Mouse (Mus musculus): ENCODE results near the gene Mocs1.
"Not testable (repeated sequence)": the region's sequence is repeated elsewhere in the genome, so short reads cannot be mapped to it uniquely, and the experiment has no call there.

Gene Mocs1

GRCm38 (mm10) chr17:49432071-49432711 is 4.0 kb downstream of the Mocs1 start:
- no peak for DNase-seq (ENCODE audit: low read depth, low spot score)

DNA sequence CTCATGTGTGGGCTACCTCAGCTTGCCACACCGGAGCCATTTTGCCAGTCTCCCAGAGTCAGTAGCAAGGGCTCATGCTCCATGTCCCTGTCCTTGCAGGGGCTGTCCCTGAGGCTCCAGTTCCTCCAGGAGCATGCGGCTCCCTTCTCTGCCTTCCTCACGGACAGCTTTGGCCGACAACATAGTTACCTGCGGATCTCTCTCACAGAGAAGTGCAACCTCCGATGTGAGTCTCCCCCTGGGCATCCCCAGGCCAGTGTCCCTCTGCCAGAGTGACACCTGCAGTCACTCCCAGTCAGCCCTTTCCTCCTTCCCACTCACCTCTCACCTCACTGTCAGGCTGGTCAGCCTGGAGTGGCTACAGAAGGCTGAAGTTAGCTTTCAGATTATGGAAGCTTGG is 4.9 kb downstream of the Mocs1 start:
- no peak for DNase-seq (ENCODE audit: low read depth, low spot score)

DNA sequence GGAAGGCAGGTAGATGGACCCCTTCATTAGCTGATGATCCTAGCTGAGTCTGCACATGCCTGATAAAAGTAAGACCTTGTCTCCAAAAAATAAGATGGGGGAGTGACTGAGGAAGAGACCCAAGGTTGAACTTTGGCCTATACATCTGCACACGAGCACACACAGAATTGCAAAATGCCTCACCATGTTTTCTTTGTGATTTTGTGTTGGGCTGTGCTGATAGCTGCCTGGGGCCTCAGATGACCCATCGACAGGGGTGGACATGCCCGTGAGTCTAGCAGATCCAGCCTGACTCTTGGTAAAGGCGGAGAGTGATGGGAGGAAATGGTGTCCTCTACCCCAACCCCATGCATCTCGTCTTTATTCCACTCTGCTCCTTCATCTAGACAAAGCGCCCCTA is 6.1 kb downstream of the Mocs1 start:
- no peak for DNase-seq (ENCODE audit: low read depth, low spot score)

- DNase-seq (ENCODE audit: low read depth, low spot score), result no peak
Measured at GRCm38 (mm10) chr17:49435081-49435480, 6.9 kb downstream of the Mocs1 start.

DNA sequence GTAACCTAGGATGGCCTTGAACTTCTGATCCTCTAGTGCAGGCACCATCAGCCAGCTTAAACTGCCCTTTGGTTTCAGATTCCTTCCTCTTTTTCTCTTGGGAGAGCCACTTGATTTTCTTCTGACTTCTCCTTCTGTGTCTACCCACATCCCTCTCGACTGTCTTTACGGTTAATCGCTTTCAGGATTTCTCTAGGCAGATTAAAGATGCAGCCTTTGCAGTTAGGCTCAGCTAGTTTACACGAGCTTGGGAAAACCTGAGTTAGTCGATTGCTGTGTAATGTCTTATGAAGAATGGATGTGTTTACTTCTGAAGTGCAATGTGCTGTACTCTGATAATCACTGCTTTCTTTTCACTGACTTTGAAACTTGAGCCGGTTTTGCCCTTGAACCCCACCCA is 8.5 kb downstream of the Mocs1 start:
- no peak for DNase-seq (ENCODE audit: low read depth, low spot score)

DNA sequence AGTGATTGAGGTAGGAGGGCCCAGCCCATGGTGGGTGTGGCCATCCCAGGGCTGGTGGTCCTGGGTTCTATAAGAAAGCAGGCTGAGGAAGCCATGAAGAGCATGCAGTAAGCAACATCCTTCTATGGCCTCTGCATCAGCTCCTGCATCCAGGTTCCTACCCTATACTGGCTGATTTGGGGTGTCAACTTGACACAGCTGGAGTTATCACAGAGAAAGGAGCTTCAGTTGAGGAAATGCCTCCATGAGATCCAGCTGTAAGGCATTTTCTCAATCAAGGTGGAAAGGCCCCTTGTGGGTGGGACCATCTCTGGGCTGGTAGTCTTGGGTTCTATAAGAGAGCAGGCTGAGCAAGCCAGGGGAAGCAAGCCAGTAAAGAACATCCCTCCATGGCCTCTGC is 9.1 kb downstream of the Mocs1 start:
- not testable (repeated sequence) for DNase-seq (ENCODE audit: low read depth, low spot score)

GRCm38 (mm10) chr17:49438822-49439574 is 10.8 kb downstream of the Mocs1 start:
- DNase-seq (ENCODE audit: low read depth, low spot score), result no peak

GRCm38 (mm10) chr17:49439706-49440105 is 11.5 kb downstream of the Mocs1 start:
- no peak for DNase-seq (ENCODE audit: low read depth, low spot score)

DNA sequence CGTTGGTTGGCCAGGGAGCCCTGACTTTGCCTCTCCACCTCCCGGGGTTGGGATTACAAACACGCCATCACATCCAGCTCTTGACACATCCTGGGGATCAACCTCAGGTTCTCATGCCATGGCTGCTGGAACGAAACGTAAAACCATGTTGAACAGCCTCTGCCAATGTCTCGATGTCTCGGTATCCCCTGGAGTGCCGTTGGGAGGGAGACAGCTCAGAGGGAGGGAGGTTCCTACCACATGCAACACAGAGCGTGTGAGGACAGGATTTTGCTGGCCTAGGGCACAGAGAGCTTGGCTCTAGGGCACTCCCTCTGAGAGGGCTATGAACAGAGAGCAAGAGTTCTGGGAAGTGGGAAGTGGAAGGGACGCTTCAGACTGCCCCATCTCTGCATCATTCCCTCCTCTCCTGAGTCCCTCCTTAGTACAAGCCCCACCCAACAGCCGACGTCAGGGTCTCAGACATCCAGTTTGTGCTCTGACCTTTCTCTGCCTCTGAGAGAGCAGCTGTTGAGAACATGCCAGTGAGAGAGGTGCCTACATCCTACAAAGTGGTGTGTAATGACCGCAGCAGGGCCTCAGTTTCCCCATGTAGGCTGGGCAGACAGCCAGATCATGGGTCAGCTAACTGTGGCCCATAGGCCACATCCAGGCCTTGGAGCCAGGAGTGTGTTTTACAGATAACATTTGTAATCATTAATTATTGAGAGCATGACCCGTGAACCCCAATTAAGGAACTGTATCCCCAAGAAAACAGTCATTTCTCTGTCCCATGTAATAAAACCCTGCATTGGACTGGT is 12.4 kb downstream of the Mocs1 start:
- no peak for DNase-seq (ENCODE audit: low read depth, low spot score)

DNA sequence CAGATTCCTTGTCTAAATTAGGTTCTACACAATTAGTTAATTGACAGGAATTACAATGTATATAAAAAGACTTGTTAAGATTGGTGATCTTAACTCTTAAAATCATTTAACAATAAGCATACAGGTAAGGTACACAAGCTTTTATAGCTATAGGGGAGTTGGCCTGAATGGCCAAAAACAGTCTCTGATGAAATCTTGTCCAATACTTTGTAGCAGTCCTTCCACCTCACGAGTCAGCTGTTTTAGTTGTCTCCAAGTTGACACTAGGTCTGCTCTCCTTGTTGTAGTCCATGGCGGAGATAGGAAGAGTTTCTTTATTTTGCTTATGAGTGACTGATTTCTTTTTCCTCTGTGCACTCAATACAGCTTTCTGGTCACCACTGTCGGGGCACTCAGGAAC is 14.7 kb downstream of the Mocs1 start:
- DNase-seq (ENCODE audit: low read depth, low spot score), result not testable (repeated sequence)

- no peak for DNase-seq (ENCODE audit: low read depth, low spot score)
Measured at GRCm38 (mm10) chr17:49448570-49449229, 20.5 kb downstream of the Mocs1 start.

DNA sequence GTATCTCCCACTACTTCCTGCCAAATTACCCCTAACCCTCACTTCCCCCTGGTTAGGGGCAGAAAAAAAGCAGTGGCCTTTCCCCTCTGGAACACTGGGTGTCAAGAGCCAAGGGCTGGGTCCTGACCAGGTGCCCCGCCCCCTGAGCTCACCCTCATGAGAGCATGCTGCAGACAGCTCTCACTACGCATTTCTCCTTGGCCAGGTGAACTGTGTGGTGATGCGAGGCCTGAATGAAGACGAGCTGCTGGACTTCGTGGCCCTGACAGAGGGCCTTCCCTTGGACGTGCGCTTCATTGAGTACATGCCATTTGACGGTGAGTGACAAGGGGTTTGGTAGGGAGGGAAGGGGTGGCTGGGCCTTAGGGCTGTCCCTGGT is 21.1 kb downstream of the Mocs1 start:
- no peak for DNase-seq (ENCODE audit: low read depth, low spot score)

DNA sequence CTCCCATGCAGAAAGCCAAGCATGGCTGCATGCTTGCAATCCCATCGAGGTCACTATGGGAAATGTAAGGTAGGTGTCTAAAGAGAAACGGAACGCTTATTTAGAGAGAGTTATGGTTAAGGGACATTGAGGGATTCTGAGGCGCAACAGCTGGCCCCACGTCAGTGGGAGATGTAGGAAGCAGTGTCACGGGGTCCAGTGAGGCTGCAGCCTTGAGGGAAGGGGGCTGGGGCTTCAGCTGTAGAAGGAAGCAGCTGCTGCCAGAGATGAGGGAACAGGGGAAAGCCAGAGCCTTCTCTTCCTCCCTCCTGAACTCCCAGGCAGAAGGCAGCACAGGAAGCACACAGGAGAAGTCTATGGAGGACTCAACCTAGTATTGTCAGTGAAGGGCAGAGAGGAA is 22.8 kb downstream of the Mocs1 start:
- DNase-seq (ENCODE audit: low read depth, low spot score), result no peak

DNA sequence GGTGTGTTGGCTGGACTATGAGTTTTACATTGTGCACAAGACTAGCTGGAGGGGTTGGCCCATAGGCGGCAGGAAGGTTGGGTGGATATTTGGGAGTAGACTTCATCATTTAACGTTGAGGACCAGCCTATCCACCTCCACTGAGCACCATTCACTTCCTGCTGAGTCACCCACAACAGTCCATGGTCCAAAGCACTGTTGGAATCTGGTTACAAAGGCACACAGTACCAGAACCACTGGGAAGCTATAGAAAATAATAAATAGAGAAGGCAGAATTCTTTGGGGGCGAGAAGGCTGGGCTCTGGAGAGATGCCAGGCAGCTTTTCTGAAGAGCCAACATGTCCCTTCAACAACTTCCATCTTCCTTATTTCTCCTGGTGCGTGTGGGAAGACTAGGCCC is 28.2 kb downstream of the Mocs1 start:
- DNase-seq (ENCODE audit: low read depth, low spot score), result no peak

DNA sequence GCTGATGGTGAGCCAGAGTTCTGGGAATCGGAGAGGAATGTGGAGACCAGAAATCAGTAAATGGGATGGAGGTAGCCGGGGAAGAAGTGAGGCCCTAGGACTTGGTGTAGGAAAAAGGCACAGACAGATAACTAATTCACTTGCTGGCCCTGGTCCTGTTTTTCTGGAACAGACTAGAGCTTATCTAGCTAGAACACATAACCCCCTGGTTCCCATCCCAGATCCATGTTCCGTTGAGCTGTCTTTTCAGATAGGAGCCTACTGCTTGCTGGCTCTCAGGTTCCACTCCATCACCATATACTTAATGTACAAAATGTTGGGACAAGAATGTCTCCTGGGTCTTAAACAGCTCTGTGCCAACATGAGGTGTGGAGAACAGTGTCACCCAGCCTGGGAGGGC is 29.7 kb downstream of the Mocs1 start:
- DNase-seq (ENCODE audit: low read depth, low spot score), result no peak

DNA sequence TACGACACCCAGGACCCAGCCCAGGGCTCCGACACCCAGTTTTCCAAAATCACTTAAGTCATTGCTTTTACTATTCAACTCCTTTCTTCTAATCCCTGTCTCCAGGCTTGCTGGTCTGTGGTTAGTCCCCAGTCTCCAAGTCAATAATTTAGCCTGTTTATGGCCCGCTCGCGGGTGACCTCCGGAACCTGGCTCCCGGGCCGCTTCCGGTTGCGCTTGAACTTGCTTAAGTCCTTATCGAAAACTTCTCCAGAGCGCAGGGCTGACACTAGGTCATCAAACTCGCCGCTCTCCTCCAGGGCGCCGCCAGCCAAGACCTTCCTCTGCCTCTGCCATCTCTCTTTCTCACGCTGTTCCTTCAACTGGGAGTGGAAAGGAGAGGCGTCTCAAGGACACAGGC is 30.2 kb downstream of the Mocs1 start:
- DNase-seq (ENCODE audit: low read depth, low spot score), result no peak

GRCm38 (mm10) chr17:49464884-49465283 is 36.7 kb downstream of the Mocs1 start:
- DNase-seq (ENCODE audit: low read depth, low spot score), result no peak

GRCm38 (mm10) chr17:49468223-49468622 is 40.1 kb downstream of the Mocs1 start:
- DNase-seq (ENCODE audit: low read depth, low spot score), result peak; percentile 19

DNA sequence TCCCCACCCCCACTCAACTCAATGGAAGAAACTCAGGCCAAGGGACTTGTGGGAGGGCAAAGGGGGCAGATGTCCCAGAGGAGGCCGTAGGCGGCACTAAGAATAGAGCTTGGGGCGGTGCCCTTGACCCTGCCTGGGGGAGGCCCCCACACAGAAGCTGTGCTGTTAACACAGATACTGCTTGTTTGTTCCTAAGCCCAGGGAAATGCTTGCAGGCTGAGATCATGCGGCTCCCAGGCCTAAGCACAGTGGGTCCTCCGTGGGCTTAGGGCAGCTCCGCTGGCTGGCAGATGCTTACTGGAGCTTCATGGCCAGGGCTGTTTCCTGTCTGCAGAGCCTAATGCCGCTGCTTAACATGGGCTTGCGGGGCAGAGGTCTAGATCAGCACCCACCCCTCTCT is 44.5 kb downstream of the Mocs1 start:
- DNase-seq (ENCODE audit: low read depth, low spot score), result no peak

GRCm38 (mm10) chr17:49474051-49474450 is 45.9 kb downstream of the Mocs1 start:
- DNase-seq (ENCODE audit: low read depth, low spot score), result no peak

- no peak for DNase-seq (ENCODE audit: low read depth, low spot score)
Measured at GRCm38 (mm10) chr17:49475174-49475573, 47.0 kb downstream of the Mocs1 start.

DNA sequence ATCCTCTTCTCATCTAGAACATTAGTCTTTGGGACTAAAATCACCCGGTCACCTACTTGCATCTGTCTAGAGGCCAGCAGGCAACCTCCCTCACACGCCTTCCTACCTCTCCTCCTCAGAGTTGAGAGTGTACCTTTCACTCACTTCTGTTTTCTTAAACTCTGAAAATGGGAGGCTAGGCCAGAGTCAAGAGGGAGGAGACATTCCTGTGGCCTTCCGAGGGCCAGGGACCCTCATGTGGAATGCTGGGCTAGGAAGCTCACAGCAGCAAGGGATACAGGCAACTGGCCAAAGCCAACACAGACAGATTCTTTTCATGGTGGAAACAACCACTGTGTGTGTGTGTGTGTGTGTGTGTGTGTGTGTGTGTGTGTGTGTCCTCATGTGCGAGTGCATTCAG is 49.2 kb downstream of the Mocs1 start:
- no peak for DNase-seq (ENCODE audit: low read depth, low spot score)

All from retina, postnatal 7 days (tissue).